Mouse (Mus musculus) liver, adult 2 months (tissue): ENCODE results near the gene 5430403G16Rik. TPM values are rescaled to one million over a fixed set of nuclear protein-coding genes. Genes with fewer than 3 reads are reported as not detected.
"Not testable (repeated sequence)": the region's sequence is repeated elsewhere in the genome, so short reads cannot be mapped to it uniquely, and the experiment has no call there.

Experiments used
- DNase-seq: peaks from one replicate; pipeline ENCODE4 v3.0.0-alpha.2; 2011; ENCODE audit warnings: low read depth, low spot score; ENCODE audit errors: extremely low read depth
- H3K27ac ChIP-seq: fragments of 200-500 bp; replicated peaks from 2 replicates; pipeline ENCODE4 v1.5.1; 2012; ENCODE audit warnings: low read depth, mild to moderate bottlenecking, control low read depth, inconsistent platforms, low read length; ENCODE audit not compliant: insufficient read depth
- H3K27me3 ChIP-seq: fragments of 200-500 bp; 2 replicates; pipeline ENCODE4 v1.6.1; 2012; ENCODE audit warnings: mild to moderate bottlenecking, moderate library complexity, low read length, inconsistent platforms; ENCODE audit not compliant: control insufficient read depth, insufficient read depth
- H3K36me3 ChIP-seq: fragments of 200-500 bp; 2 replicates; pipeline ENCODE4 v1.6.1; 2012; ENCODE audit warnings: low read length, inconsistent platforms; ENCODE audit not compliant: control insufficient read depth, insufficient read depth
- H3K4me1 ChIP-seq: fragments of 200-500 bp; 2 replicates; pipeline ENCODE4 v1.6.1; 2011; ENCODE audit warnings: low read length; ENCODE audit not compliant: control insufficient read depth, insufficient read depth
- H3K4me3 ChIP-seq: fragments of 200-500 bp; 2 replicates; pipeline ENCODE4 v1.5.1; 2011; ENCODE audit warnings: low read depth, mild to moderate bottlenecking, control low read depth, low read length, moderate library complexity; ENCODE audit not compliant: insufficient read depth
- H3K79me2 ChIP-seq: fragments of 200-500 bp; 2 replicates; pipeline ENCODE4 v1.6.1; 2012; ENCODE audit warnings: inconsistent platforms, mild to moderate bottlenecking, low read length, moderate library complexity; ENCODE audit not compliant: control insufficient read depth, insufficient read depth
- H3K9ac ChIP-seq: fragments of 200-500 bp; 2 replicates; pipeline ENCODE4 v1.6.1; 2012; ENCODE audit warnings: low read depth, mild to moderate bottlenecking, control low read depth, inconsistent platforms, low read length
- CTCF ChIP-seq: fragments of 200-500 bp; IDR thresholded peaks from 2 replicates; pipeline ENCODE4 v1.5.1; 2011; ENCODE audit warnings: low read depth, low read length, control low read depth
- POLR2A ChIP-seq: fragments of 200-500 bp; IDR thresholded peaks from 2 replicates; pipeline ENCODE4 v1.6.1; 2011; ENCODE audit warnings: low read length, control low read depth; ENCODE audit not compliant: insufficient read depth; ENCODE audit errors: extremely low read depth
- WGBS: fragments of 180-500 bp; shearing (Covaris S2); methylation state at CpG from one replicate; pipeline ENCODE4 v1.1.7; 2018; 5-methylcytosine and 5-hydroxymethylcytosine counted together
- polyA plus RNA-seq: library from polyadenylated mRNA; depleted of rRNA; stranded (reverse); fragments of >200 nt; gene quantifications from 2 replicates; pipeline ENCODE4 v1.2.3, GENCODE M21; 2012; rRNA removed
- total RNA-seq: library from RNA; depleted of rRNA; stranded (reverse); fragments of >200 nt; gene quantifications from 2 replicates; pipeline ENCODE4 v1.2.3, GENCODE M21; 2014; rRNA removed

The 5430403G16Rik gene
- total RNA-seq, result 0.67 and 1.8 TPM in 2 replicates
- polyA plus RNA-seq, result 0.10 and 0.14 TPM in 2 replicates

- not testable (repeated sequence) for H3K4me1 ChIP-seq, H3K27me3 ChIP-seq, H3K36me3 ChIP-seq, H3K79me2 ChIP-seq
- H3K9ac ChIP-seq, result peak within 1 kb of the TSS; percentile 60
- H3K27ac ChIP-seq, result peak within 1 kb of the TSS; percentile 72
- under 1% methylated on average over 26 of the region's 26 CpGs for WGBS
- H3K4me3 ChIP-seq, result peak within 1 kb of the TSS; percentile 61
- DNase-seq, result peak; percentile 96
These were observed at the start of gene 5430403G16Rik for GRCm38 (mm10) chr5:109690537-109691201. Gene 5430403G16Rik, minus strand, starts transcription at chr5:109691041.

- 56% methylated on average over 3 of the region's 3 CpGs for WGBS
These were observed 26.5 kb upstream of the 5430403G16Rik start for GRCm38 (mm10) chr5:109717341-109717740.

GRCm38 (mm10) chr5:109691205-109691965 is 544 bp upstream of the 5430403G16Rik start:
- 74% methylated on average over 5 of the region's 5 CpGs for WGBS
- not testable (repeated sequence) for H3K27ac ChIP-seq, DNase-seq, H3K79me2 ChIP-seq, H3K36me3 ChIP-seq, H3K4me1 ChIP-seq, H3K27me3 ChIP-seq
- peak overlapping the region; percentile 60; the same call in 1 of the 2 replicates for H3K4me3 ChIP-seq
- peak overlapping the region; percentile 39; the same call in 1 of the 2 replicates for H3K9ac ChIP-seq

More at GRCm38 (mm10) chr5:109717341-109717740, 26.5 kb upstream of the 5430403G16Rik start:
- not testable (repeated sequence) for H3K9ac ChIP-seq, H3K36me3 ChIP-seq, H3K4me3 ChIP-seq, H3K27ac ChIP-seq, H3K79me2 ChIP-seq, H3K27me3 ChIP-seq, DNase-seq, H3K4me1 ChIP-seq

- no peaks in the 10 kb centered on the region; the same call in 1 of the 2 replicates for H3K36me3 ChIP-seq
- TF ChIP-seq CTCF (no peak), POLR2A (no peak)
- WGBS, result 83% methylated on average over 4 of the region's 4 CpGs
- no peaks in the 10 kb centered on the region for H3K27me3 ChIP-seq
- H3K9ac ChIP-seq, result no peak overlapping the region
- H3K27ac ChIP-seq, result no peak overlapping the region
- no peaks in the 10 kb centered on the region for H3K4me1 ChIP-seq
- H3K4me3 ChIP-seq, result no peak overlapping the region
- no peak for DNase-seq
- H3K79me2 ChIP-seq, result no peaks in the 10 kb centered on the region
These were observed 7.9 kb downstream of the 5430403G16Rik start for GRCm38 (mm10) chr5:109682921-109683320.

Other genes starting within 250 kb of the 5430403G16Rik start
- gene Crlf2, start 132.0 kb downstream of the 5430403G16Rik start, total RNA-seq, result 3.2 and 5.6 TPM in 2 replicates
- gene Crlf2, start 132.0 kb downstream of the 5430403G16Rik start, polyA plus RNA-seq, result 6.3 and 10.7 TPM in 2 replicates
- 4.9 and 6.4 TPM in 2 replicates for gene 4930522L14Rik, start 60.8 kb upstream of the 5430403G16Rik start, total RNA-seq
- 0.32 and 0.39 TPM in 2 replicates for gene 4930522L14Rik, start 60.8 kb upstream of the 5430403G16Rik start, polyA plus RNA-seq
- gene Gm15446, start 232.4 kb upstream of the 5430403G16Rik start, total RNA-seq, result 0.07 TPM in 1 of 2 replicates, not detected in the other
- gene Gm15446, start 232.4 kb upstream of the 5430403G16Rik start, polyA plus RNA-seq, result 1.0 and 3.1 TPM in 2 replicates